In genomic region chr12:103376124-103376523, GRCm38 (mm10) we compare ENCODE assay signal across 15 mouse cellular contexts. TPM values are rescaled to one million over a fixed set of nuclear protein-coding genes. Genes with fewer than 3 reads are reported as not detected.
DNase-seq lines count a peak whose midpoint lies in the region; ATAC-seq and TF ChIP-seq lines count a peak whose summit lies in the region.
"Had no signal": no experiment of that assay in that cellular context is flagged by ENCODE, and none has a peak within 500 bp of the region (broad histone marks: within the 10 kb centered on the region; RNA-seq: fewer than 3 reads in every experiment).

No protein-coding gene starts in this region.

- H3K27me3 ChIP-seq in heart, postnatal 0 days (ENCODE audit: control insufficient read depth, insufficient read depth, low read length), result no peaks in the 10 kb centered on the region
- H3K27me3 ChIP-seq in MEL (ENCODE audit: control insufficient read depth in 1 of 2, insufficient read depth in 2 of 2, low read length in 2 of 2), result no peaks in the 10 kb centered on the region

- TF ChIP-seq RAD21 in MEL (IDR thresholded peaks at IDR 0.05; ENCODE audit: low read depth, low read length), result no peak

- no peaks in the 10 kb centered on the region for H3K36me3 ChIP-seq in heart, postnatal 0 days (replicated peaks; ENCODE audit: control insufficient read depth, insufficient read depth, low read length)
- H3K36me3 ChIP-seq in MEL (ENCODE audit: control insufficient read depth in 1 of 2, insufficient read depth in 2 of 2, low read length in 2 of 2), result peaks cover 0 to 12% of the 10 kb centered on the region in 2 experiments; a peak in 2 of 4 replicates
- H3K36me3 ChIP-seq: hindbrain, embryonic 12.5 days had no signal

- H3K9ac ChIP-seq in heart, postnatal 0 days (replicated peaks; ENCODE audit: low read depth, low read length), result no peak overlapping the region
- H3K9ac ChIP-seq in MEL (ENCODE audit: control insufficient read depth, low read depth, low read length, poor library complexity, severe bottlenecking), result no peak overlapping the region
- H3K9ac ChIP-seq: hindbrain, embryonic 12.5 days had no signal

- TF ChIP-seq CTCF in heart, postnatal 0 days (IDR thresholded peaks at IDR 0.05; ENCODE audit: low read depth), result no peak
- TF ChIP-seq CTCF in MEL (IDR thresholded peaks at IDR 0.05 in 2 of 3, conservative IDR thresholded peaks at IDR 0.05 in 1 of 3; ENCODE audit: control insufficient read depth in 1 of 3, insufficient read depth in 1 of 3, low read depth in 2 of 3, low read length in 3 of 3, poor library complexity in 1 of 3, severe bottlenecking in 1 of 3), result no peak; a peak in 1 of 6 replicates

- DNase-seq in heart, postnatal 0 days (ENCODE audit: low spot score), result peak; percentile 32
- DNase-seq in heart, adult 9 months (ENCODE audit: low spot score in 2 of 2), result no peak
- no peak for DNase-seq in MEL (ENCODE audit: low read depth, low spot score)
- DNase-seq in layer of hippocampus, adult 18-20 months (ENCODE audit: low spot score in 2 of 2), result peak; percentile 71 to 86
- DNase-seq in left cerebral cortex, postnatal 25 days (ENCODE audit: low spot score in 2 of 2), result peak; percentile 66 to 90
- DNase-seq in c-Kit-positive CD71-positive TER-119-positive erythroid progenitor cells, embryonic 14.5 days (ENCODE audit: low spot score), result no peak
- no peak for DNase-seq in kidney, postnatal 25 days
- DNase-seq in gastrocnemius, postnatal 14 days, result no peak
- DNase-seq: adrenal gland, postnatal 25 days; B cell, adult 2 months; kidney, postnatal 10 days; lung, postnatal 4 days; thymus, postnatal 4 days had no signal

- ATAC-seq in heart, postnatal 0 days (ENCODE audit: insufficient read depth, low read depth), result no peak; the same call in 1 of the 2 replicates

- 40% methylated on average over 5 of the region's 5 CpGs for WGBS in heart, postnatal 0 days

- no peak for TF ChIP-seq POLR2A in MEL (IDR thresholded peaks at IDR 0.05; ENCODE audit: control insufficient read depth in 1 of 2, insufficient read depth in 1 of 2, low read depth in 1 of 2, low read length in 2 of 2, poor library complexity in 1 of 2)

- TF ChIP-seq EP300 in heart, postnatal 0 days (IDR thresholded peaks at IDR 0.05; ENCODE audit: low read depth), result no peak
- TF ChIP-seq EP300 in MEL (IDR thresholded peaks at IDR 0.05; ENCODE audit: low read depth in 1 of 2, low read length in 2 of 2), result no peak

- no peaks in the 10 kb centered on the region for H3K4me1 ChIP-seq in heart, postnatal 0 days (ENCODE audit: control insufficient read depth, insufficient read depth)
- H3K4me1 ChIP-seq in MEL (ENCODE audit: control insufficient read depth in 1 of 2, insufficient read depth in 2 of 2, low read length in 2 of 2), result peaks cover 5 to 18% of the 10 kb centered on the region in 2 experiments; a peak in 3 of 4 replicates
- H3K4me1 ChIP-seq: hindbrain, embryonic 12.5 days had no signal

- H3K4me2 ChIP-seq in heart, postnatal 0 days (ENCODE audit: low read depth, low read length), result no peak overlapping the region
- H3K4me2 ChIP-seq: hindbrain, embryonic 12.5 days; liver, embryonic 11.5 days had no signal

- H3K27ac ChIP-seq in heart, postnatal 0 days (ENCODE audit: low read depth), result no peak overlapping the region
- H3K27ac ChIP-seq in MEL (ENCODE audit: control insufficient read depth, low read depth, low read length), result no peak overlapping the region
- H3K27ac ChIP-seq: hindbrain, embryonic 12.5 days had no signal

- no peaks in the 10 kb centered on the region for H3K9me3 ChIP-seq in heart, postnatal 0 days (replicated peaks; ENCODE audit: control insufficient read depth, low read length)
- no peaks in the 10 kb centered on the region for H3K9me3 ChIP-seq in MEL (replicated peaks; ENCODE audit: insufficient read depth, low read length)
- H3K9me3 ChIP-seq: hindbrain, embryonic 12.5 days had no signal

- no peaks in the 10 kb centered on the region for H3K79me2 ChIP-seq in MEL (ENCODE audit: control insufficient read depth, insufficient read depth, low read length, poor library complexity)

- intact Hi-C loops in left cerebral cortex, postnatal 25 days (cut with DNase I), result loop anchor here (2.0 kb wide), 1 partner anchor 33 kb away; no protein-coding TSS in a partner anchor
- intact Hi-C loops in gastrocnemius, postnatal 14 days (cut with DNase I; ENCODE audit: low total_unique reads), result no loop called here

- no peak overlapping the region for H3K4me3 ChIP-seq in heart, postnatal 0 days (ENCODE audit: low read depth, low read length)
- H3K4me3 ChIP-seq in MEL (ENCODE audit: control insufficient read depth in 1 of 2, insufficient read depth in 1 of 2, low read depth in 2 of 2, low read length in 2 of 2), result no peak overlapping the region
- H3K4me3 ChIP-seq: hindbrain, embryonic 12.5 days had no signal

TF ChIP-seq in MEL, 35 proteins besides CTCF, POLR2A, EP300 and RAD21:
- no peak for TF ChIP-seq MAX (IDR thresholded peaks at IDR 0.05; ENCODE audit: low read length)
- peak; percentile 62 for TF ChIP-seq USF1 (IDR thresholded peaks at IDR 0.05; ENCODE audit: low read depth, low read length)
- no peak for TF ChIP-seq ETS1 (IDR thresholded peaks at IDR 0.05; ENCODE audit: low read depth, low read length)
- 0 out of 2 replicates have a peak, but pooled peaks have one; percentile 18 for TF ChIP-seq HCFC1 (IDR thresholded peaks at IDR 0.05; ENCODE audit: low read depth, low read length)
- TF ChIP-seq CHD1 (IDR thresholded peaks at IDR 0.05; ENCODE audit: low read depth, low read length), result no peak
- no peak for TF ChIP-seq TAL1 (IDR thresholded peaks at IDR 0.05; ENCODE audit: low read length)
- TF ChIP-seq MAZ (IDR thresholded peaks at IDR 0.05; ENCODE audit: low read depth, low read length), result no peak
- TF ChIP-seq JUND (IDR thresholded peaks at IDR 0.05; ENCODE audit: low read depth, low read length), result no peak
- TF ChIP-seq TBP (IDR thresholded peaks at IDR 0.05; ENCODE audit: low read depth, low read length), result no peak
- no peak for TF ChIP-seq BHLHE40 (IDR thresholded peaks at IDR 0.05; ENCODE audit: borderline replicate concordance, low read depth, low read length)
TF ChIP-seq in MEL: peak in this region for 2.

RNA-seq across cellular contexts. Expression of gene Otub2, which starts 12.4 kb away (rescaled TPM):
- 8.6 and 12.2 TPM in 2 replicates for total RNA-seq in heart, postnatal 0 days (2014; rRNA removed; ENCODE audit: low replicate concordance)
- 5.0 and 5.7 TPM in 2 replicates for polyA plus RNA-seq in heart, postnatal 0 days (2015; fragmentation: Nextera tagmentation; extraction: Ambion mirVana)
- total RNA-seq in MEL (2012; rRNA removed), result 8.4 and 10.1 TPM in 2 replicates
- 100 to 1,000 TPM in 1 of 2 experiments, 10 to 100 TPM in 1; 12.3 to 126 TPM for polyA plus RNA-seq in MEL (2012; ENCODE audit: insufficient read depth in 1 of 2, insufficient read length in 2 of 2, low read depth in 1 of 2, low replicate concordance in 2 of 2, missing spikeins in 1 of 2)
- 10 to 100 TPM; 48.0 to 51.3 TPM for total RNA-seq in layer of hippocampus, adult 18-20 months (2021)
- total RNA-seq in left cerebral cortex, postnatal 25 days (2021), result 10 to 100 TPM; 32.9 to 42.8 TPM
- total RNA-seq in gastrocnemius, postnatal 14 days (2021), result 1 to 10 TPM; 3.1 to 3.6 TPM

RNA-seq across cellular contexts. Expression of gene Asb2, which starts 20.3 kb away (rescaled TPM):
- 572 and 632 TPM in 2 replicates for total RNA-seq in heart, postnatal 0 days (2014; rRNA removed; ENCODE audit: low replicate concordance)
- 289 and 380 TPM in 2 replicates for polyA plus RNA-seq in heart, postnatal 0 days (2015; fragmentation: Nextera tagmentation; extraction: Ambion mirVana)
- total RNA-seq in MEL (2012; rRNA removed), result not detected in 2 replicates
- under 1 TPM in 1 of 2 experiments, not detected in 1; 0.18 TPM for polyA plus RNA-seq in MEL (2012; ENCODE audit: insufficient read depth in 1 of 2, insufficient read length in 2 of 2, low read depth in 1 of 2, low replicate concordance in 2 of 2, missing spikeins in 1 of 2)
- total RNA-seq in layer of hippocampus, adult 18-20 months (2021), result 1 to 10 TPM; 1.8 to 2.1 TPM
- total RNA-seq in left cerebral cortex, postnatal 25 days (2021), result 1 to 10 TPM; 2.7 to 3.4 TPM
- total RNA-seq in gastrocnemius, postnatal 14 days (2021), result 100 to 1,000 TPM; 113 to 172 TPM

RNA-seq across cellular contexts. Expression of gene 9330161L09Rik, which starts 31.5 kb away (rescaled TPM):
- 2.5 and 2.8 TPM in 2 replicates for total RNA-seq in heart, postnatal 0 days (2014; rRNA removed; ENCODE audit: low replicate concordance)
- 0.27 and 0.34 TPM in 2 replicates for polyA plus RNA-seq in heart, postnatal 0 days (2015; fragmentation: Nextera tagmentation; extraction: Ambion mirVana)
- 0.98 and 2.1 TPM in 2 replicates for total RNA-seq in MEL (2012; rRNA removed)
- polyA plus RNA-seq in MEL (2012; ENCODE audit: insufficient read depth in 1 of 2, insufficient read length in 2 of 2, low read depth in 1 of 2, low replicate concordance in 2 of 2, missing spikeins in 1 of 2), result 1 to 10 TPM in 1 of 2 experiments, not detected in 1; 1.8 TPM
- total RNA-seq in layer of hippocampus, adult 18-20 months (2021), result 1 to 10 TPM; 2.6 to 2.8 TPM
- 1 to 10 TPM; 2.2 to 2.5 TPM for total RNA-seq in left cerebral cortex, postnatal 25 days (2021)
- under 1 TPM; 0.62 to 0.70 TPM for total RNA-seq in gastrocnemius, postnatal 14 days (2021)

RNA-seq across cellular contexts. Expression of gene Ddx24, which starts 49.5 kb away (rescaled TPM):
- total RNA-seq in heart, postnatal 0 days (2014; rRNA removed; ENCODE audit: low replicate concordance), result 86.1 and 165 TPM in 2 replicates
- polyA plus RNA-seq in heart, postnatal 0 days (2015; fragmentation: Nextera tagmentation; extraction: Ambion mirVana), result 80.0 and 95.3 TPM in 2 replicates
- total RNA-seq in MEL (2012; rRNA removed), result 107 and 113 TPM in 2 replicates
- 100 to 1,000 TPM; 124 to 876 TPM for polyA plus RNA-seq in MEL (2012; ENCODE audit: insufficient read depth in 1 of 2, insufficient read length in 2 of 2, low read depth in 1 of 2, low replicate concordance in 2 of 2, missing spikeins in 1 of 2)
- 100 to 1,000 TPM; 247 to 250 TPM for total RNA-seq in layer of hippocampus, adult 18-20 months (2021)
- 100 to 1,000 TPM; 213 to 218 TPM for total RNA-seq in left cerebral cortex, postnatal 25 days (2021)
- 10 to 100 TPM; 45.6 to 45.9 TPM for total RNA-seq in gastrocnemius, postnatal 14 days (2021)

RNA-seq across cellular contexts. Expression of gene Ifi27, which starts 57.9 kb away (rescaled TPM):
- total RNA-seq in heart, postnatal 0 days (2014; rRNA removed; ENCODE audit: low replicate concordance), result 39.5 and 47.2 TPM in 2 replicates
- 30.4 and 30.8 TPM in 2 replicates for polyA plus RNA-seq in heart, postnatal 0 days (2015; fragmentation: Nextera tagmentation; extraction: Ambion mirVana)
- total RNA-seq in MEL (2012; rRNA removed), result 62.7 and 103 TPM in 2 replicates
- polyA plus RNA-seq in MEL (2012; ENCODE audit: insufficient read depth in 1 of 2, insufficient read length in 2 of 2, low read depth in 1 of 2, low replicate concordance in 2 of 2, missing spikeins in 1 of 2), result 100 to 1,000 TPM in 1 of 2 experiments, not detected in 1; 105 TPM
- total RNA-seq in layer of hippocampus, adult 18-20 months (2021), result 100 to 1,000 TPM; 119 to 120 TPM
- 10 to 100 TPM; 48.9 to 51.2 TPM for total RNA-seq in left cerebral cortex, postnatal 25 days (2021)
- 10 to 100 TPM; 77.7 to 79.1 TPM for total RNA-seq in gastrocnemius, postnatal 14 days (2021)

Comparison
In these comparisons a context has a peak if more than half of its experiments do, and no peak if none do; other contexts are left out.
1. DNase-seq: peak in heart, postnatal 0 days (single experiment), layer of hippocampus, adult 18-20 months (2 of 2) and left cerebral cortex, postnatal 25 days (2 of 2); none in heart, adult 9 months (0 of 2), MEL (single experiment), c-Kit-positive CD71-positive TER-119-positive erythroid progenitor cells, embryonic 14.5 days (single experiment), kidney, postnatal 25 days (0 of 2) and gastrocnemius, postnatal 14 days (single experiment).
2. RNA of gene Asb2, which starts 20.3 kb away (total RNA-seq): 572 to 632 TPM in heart, postnatal 0 days and 113 to 172 TPM in gastrocnemius, postnatal 14 days; 2.7 to 3.4 TPM in left cerebral cortex, postnatal 25 days, 1.8 to 2.1 TPM in layer of hippocampus, adult 18-20 months and not detected in MEL; every median in the first group is over 10 times any median in the second.